Mouse (Mus musculus) adrenal gland, adult 2 months (tissue): ENCODE data around the gene Stat6. TPM values are rescaled to one million over a fixed set of nuclear protein-coding genes. Genes with fewer than 3 reads are reported as not detected.

Experiments used
- DNase-seq: peaks from one replicate; pipeline ENCODE4 v3.0.0; 2021
- polyA plus RNA-seq: library from polyadenylated mRNA; depleted of rRNA; stranded (reverse); fragments of >200 nt; gene quantifications from 2 replicates; pipeline ENCODE4 v1.2.3, GENCODE M21; 2012
- total RNA-seq, 2 experiments: library from RNA; stranded (reverse); gene quantifications; 2 replicates each; pipeline ENCODE4 v1.2.3; 2021

Gene Stat6
- total and polyA plus RNA-seq, 3 experiments = 83.8 to 109 (median 88.3) TPM

GRCm38 (mm10) chr10:127614236-127615033 lies 28.4 kb upstream of the Stat6 start:
- DNase-seq = no peak

- DNase-seq = no peak
Measured at GRCm38 (mm10) chr10:127615034-127615374, 27.8 kb upstream of the Stat6 start.

GRCm38 (mm10) chr10:127615591-127615990 lies 27.2 kb upstream of the Stat6 start:
- no peak for DNase-seq

- no peak for DNase-seq
Measured at GRCm38 (mm10) chr10:127616261-127616679, 26.5 kb upstream of the Stat6 start.

GRCm38 (mm10) chr10:127617294-127617693 lies 25.5 kb upstream of the Stat6 start:
- DNase-seq = no peak

GRCm38 (mm10) chr10:127618173-127618572 lies 24.6 kb upstream of the Stat6 start:
- no peak for DNase-seq

GRCm38 (mm10) chr10:127619119-127619721 lies 23.6 kb upstream of the Stat6 start:
- DNase-seq = no peak

GRCm38 (mm10) chr10:127619941-127620405 lies 22.8 kb upstream of the Stat6 start:
- DNase-seq = peak; percentile 54

GRCm38 (mm10) chr10:127620406-127621190 lies 22.2 kb upstream of the Stat6 start, which contains the start of gene Lrp1:
Gene Lrp1, minus strand, starts transcription at chr10:127621148.
- peak; percentile 65 for DNase-seq

- DNase-seq = peak; percentile 96
Measured at GRCm38 (mm10) chr10:127621191-127622056, 21.4 kb upstream of the Stat6 start.

GRCm38 (mm10) chr10:127622057-127622392 lies 20.8 kb upstream of the Stat6 start:
- DNase-seq = peak; percentile 89

GRCm38 (mm10) chr10:127622661-127623060 lies 20.1 kb upstream of the Stat6 start:
- DNase-seq = no peak

- DNase-seq = no peak
Measured at GRCm38 (mm10) chr10:127623439-127624216, 19.2 kb upstream of the Stat6 start.

- no peak for DNase-seq
Measured at GRCm38 (mm10) chr10:127626433-127626832, 16.4 kb upstream of the Stat6 start.

GRCm38 (mm10) chr10:127631261-127632214 lies 11.2 kb upstream of the Stat6 start:
- DNase-seq = no peak

GRCm38 (mm10) chr10:127632668-127633271 lies 10.0 kb upstream of the Stat6 start:
- no peak for DNase-seq

- no peak for DNase-seq
Measured at GRCm38 (mm10) chr10:127640421-127640820, 2.4 kb upstream of the Stat6 start.

GRCm38 (mm10) chr10:127641861-127642771 lies 670 bp upstream of the Stat6 start:
- DNase-seq = peak; percentile 92
